Mouse (Mus musculus) retina, postnatal 1 day (tissue): ENCODE results near the gene Mmp27.
A peak's percentile ranks its signal among the peaks of the same experiment; 100 is the strongest.

ENCODE experiments used
- DNase-seq: peaks from one replicate; pipeline ENCODE4 v3.0.0-alpha.2; 2012

The Mmp27 gene

DNA sequence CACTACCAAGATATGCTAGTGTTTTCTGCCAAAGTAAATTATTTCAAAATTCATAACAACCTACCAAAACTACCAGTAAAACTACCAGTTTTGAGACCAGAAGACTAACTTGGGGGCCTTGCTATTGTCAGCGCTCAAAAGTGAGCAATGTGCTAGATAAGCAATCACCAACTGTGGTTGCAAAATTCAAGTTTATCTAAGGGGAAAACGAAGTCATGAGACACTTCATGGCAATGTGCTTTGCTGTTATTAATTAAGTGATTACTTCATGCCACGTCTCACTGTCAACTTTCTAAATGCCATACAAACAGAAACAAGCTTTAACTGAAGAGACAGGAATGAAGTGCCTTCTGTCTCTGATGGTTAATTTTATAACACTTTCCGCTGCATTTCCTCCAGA is at the start of gene Mmp27:
TSS of gene Mmp27 (plus strand) at position 235 of the 400 bp plus-strand sequence.
- DNase-seq: no peak

DNA sequence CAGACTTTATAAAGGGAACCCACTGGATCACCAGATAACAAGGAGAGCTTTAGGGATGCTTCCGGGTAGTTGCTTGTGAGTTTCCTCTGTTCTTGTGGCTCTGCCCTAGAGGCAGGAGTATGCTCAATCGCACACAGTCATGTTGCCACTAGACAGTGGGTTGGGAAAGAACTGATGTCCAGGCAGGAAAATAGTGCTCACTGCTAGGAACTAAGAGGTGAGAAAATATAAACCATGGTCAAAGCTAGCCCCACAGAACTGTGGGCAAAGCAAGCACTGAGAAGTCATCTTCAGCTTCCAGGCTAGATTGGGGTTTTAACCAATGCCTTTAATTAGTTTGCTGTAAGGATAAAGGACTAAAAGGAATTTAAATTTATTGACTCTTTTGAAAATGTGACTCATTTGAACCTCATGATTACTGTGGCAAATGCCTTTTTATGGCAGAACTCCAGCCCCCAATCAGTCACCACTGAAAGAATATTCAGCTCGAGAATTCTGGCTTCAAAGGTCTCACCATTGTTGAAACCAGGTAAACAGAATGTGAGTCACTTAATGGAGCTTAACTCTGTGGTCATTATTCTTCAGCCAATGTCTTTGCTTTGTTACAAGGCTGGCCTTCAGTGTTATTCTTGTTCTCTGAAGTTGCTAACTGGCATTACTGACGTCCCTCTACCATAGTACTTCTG is 44.8 kb upstream of the Mmp27 start:
- no peak for DNase-seq

- DNase-seq: no peak
Observed at GRCm38 (mm10) chr9:7542763-7543162, 28.4 kb upstream of the Mmp27 start.

GRCm38 (mm10) chr9:7544923-7545457 is 26.2 kb upstream of the Mmp27 start:
- no peak for DNase-seq

DNA sequence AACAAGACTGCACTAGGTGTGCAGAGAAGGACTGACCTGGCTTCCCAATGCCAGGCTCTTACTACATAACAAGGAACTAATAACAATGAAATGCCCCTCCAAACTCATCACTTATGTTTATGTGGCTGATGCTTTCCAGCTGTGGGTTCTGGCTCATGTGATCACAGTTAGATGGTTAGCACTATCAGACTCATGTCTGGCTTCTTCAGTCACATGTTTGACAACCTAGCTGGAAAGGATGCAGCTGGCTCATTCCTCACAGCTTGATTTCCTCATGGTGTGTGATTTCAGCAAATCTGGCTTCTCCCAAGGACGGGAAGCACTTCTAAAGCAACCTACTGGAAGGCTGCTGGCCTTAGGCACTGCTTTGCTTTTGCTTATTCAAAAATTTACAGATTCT is 25.7 kb upstream of the Mmp27 start:
- no peak for DNase-seq

GRCm38 (mm10) chr9:7545920-7546319 is 25.3 kb upstream of the Mmp27 start:
- DNase-seq: no peak

- DNase-seq: no peak
Observed at GRCm38 (mm10) chr9:7551943-7552342, 19.3 kb upstream of the Mmp27 start.

GRCm38 (mm10) chr9:7553536-7553935 is 17.7 kb upstream of the Mmp27 start:
- DNase-seq: no peak

GRCm38 (mm10) chr9:7554382-7554781 is 16.8 kb upstream of the Mmp27 start:
- peak; percentile 22 for DNase-seq

DNA sequence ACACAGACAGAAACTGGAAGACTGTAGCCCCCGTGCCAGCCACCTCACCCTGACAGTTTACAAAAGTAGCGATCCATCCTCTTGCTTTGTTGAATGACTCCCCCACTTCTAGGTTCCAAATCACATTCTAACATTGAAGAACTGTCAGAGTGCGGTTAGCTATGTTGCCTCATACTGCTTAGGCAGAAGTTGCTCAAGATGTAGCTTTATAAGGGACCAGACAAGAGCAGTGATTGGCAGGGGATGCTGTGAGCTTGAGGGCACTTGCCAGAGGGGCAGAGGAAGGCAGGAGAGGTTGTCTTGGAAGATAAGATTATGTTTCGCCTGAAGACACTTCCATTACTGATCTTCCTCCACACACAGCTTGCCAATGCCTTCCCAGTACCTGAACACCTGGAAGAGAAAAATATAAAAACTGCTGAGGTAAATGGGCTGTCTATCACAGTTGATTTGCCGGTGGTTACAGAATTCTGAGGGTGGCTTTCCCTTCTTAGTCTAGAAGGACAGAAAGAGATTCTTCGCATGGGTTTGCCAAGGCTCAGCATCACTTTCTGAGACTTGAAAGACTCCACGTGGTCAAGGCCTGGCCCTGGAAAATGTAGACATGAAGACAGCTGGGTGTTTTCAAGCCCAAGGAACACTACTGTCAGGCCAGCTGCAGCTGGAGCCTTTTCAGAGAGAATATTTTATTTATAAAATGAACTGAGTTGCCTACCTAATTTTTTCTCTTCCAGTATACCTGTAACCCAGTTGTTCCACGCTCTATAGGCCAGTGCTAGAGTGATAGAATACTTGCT is 12.8 kb upstream of the Mmp27 start, which contains the start of gene Mmp8:
TSS of gene Mmp8 (plus strand) at position 236 of the 797 bp plus-strand sequence.
- no peak for DNase-seq

- no peak for DNase-seq
Observed at GRCm38 (mm10) chr9:7560026-7560425, 11.2 kb upstream of the Mmp27 start.

- DNase-seq: no peak
Observed at GRCm38 (mm10) chr9:7567376-7567775, 3.8 kb upstream of the Mmp27 start.

DNA sequence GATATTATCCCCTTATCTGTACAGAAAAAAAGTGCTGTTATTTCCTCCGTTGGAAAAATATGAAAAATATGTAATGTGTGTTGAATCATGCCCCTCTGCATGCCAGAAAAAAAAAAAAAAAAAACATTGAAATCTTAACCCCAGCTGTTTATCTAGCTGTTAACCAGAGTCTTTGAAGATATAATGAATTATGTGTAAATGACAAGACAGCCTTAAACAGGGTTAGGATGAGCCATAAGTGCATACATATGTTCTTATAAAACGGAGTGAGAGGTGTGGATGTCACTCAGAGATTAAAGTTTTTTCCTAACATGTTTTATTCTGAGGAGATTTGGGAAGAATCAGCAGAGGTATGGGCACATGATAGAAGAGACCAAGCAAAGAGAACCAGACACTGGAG is 3.3 kb upstream of the Mmp27 start:
- DNase-seq: no peak

DNA sequence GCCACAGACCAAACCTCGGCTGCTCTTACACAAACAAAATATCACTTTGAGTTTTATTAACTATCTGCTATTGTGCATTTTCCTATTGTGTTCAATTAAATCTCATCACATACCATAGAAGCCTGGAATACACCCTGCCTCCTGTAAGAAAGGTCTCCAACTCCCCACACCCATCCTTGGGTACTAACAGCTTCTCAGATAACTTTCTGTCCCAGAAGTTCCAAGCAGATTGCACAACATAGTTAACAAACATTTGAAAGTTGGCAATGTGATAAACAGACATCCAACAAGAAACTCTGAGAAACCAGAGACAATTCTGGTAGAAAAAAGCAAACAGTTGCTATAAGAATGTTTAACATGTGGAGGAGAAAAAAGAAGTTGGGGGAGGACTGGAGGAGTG is 711 bp upstream of the Mmp27 start:
- DNase-seq: no peak

- no peak for DNase-seq
Observed at GRCm38 (mm10) chr9:7572188-7572587, 992 bp downstream of the Mmp27 start.

DNA sequence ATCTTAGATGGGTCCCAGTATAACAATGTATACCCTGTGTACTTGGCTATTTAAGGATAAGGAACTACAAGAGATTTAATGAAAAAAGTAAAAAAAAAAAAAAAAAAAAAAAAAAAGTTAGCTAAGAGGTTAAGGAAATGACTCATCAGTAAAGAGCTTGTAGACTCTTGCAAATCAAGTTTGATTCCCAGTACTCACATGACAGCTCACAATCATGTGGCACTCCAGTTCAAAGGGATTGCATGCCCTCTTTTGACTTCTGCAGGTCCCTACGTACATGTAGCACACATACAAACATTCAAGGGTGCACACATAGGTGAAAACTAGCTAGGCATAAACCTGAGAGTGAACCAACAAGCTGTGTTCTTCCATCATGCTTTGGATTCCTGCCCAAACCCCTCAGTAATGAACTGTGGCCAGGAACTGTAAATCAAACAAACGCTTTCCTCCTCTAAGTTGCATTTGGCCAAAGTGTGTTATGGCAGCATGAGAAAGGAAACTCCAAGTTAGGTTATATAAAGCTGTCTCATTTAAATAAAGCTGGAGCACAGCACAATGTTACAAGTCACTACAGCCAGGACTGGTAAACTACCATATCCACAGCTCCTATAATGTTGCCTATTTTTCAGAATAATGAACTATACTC is 1.6 kb downstream of the Mmp27 start:
- DNase-seq: no peak

- DNase-seq: no peak
Observed at GRCm38 (mm10) chr9:7575526-7575925, 4.3 kb downstream of the Mmp27 start.

- DNase-seq: no peak
Observed at GRCm38 (mm10) chr9:7577371-7577770, 6.2 kb downstream of the Mmp27 start.

- DNase-seq: no peak
Observed at GRCm38 (mm10) chr9:7590063-7590462, 18.9 kb downstream of the Mmp27 start.

DNA sequence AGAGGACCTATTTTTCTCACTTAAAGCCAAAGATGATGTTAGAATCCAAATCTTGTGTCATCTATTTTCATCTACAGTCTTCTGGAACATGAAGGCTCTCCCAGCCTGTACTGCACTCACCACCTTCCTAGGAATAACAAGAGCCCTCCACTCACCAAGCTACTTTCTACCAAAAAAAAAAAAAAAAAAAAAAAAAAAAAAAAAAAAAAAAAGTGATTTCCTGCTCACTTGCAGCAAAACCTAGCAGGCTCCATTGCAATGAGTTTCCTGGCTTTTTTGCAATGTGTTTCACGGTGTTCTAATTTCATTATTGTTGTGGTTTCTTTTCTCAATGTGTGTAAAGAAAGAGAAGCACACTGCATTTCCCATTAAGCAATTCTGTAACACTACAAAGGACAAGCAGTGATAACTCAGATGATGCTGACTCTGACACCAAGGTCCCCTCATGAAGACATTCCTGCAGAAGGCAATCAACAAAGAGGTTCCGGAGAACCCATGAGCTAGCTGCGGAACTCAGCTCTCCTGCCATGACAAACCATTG is 22.1 kb downstream of the Mmp27 start:
- no peak for DNase-seq

DNA sequence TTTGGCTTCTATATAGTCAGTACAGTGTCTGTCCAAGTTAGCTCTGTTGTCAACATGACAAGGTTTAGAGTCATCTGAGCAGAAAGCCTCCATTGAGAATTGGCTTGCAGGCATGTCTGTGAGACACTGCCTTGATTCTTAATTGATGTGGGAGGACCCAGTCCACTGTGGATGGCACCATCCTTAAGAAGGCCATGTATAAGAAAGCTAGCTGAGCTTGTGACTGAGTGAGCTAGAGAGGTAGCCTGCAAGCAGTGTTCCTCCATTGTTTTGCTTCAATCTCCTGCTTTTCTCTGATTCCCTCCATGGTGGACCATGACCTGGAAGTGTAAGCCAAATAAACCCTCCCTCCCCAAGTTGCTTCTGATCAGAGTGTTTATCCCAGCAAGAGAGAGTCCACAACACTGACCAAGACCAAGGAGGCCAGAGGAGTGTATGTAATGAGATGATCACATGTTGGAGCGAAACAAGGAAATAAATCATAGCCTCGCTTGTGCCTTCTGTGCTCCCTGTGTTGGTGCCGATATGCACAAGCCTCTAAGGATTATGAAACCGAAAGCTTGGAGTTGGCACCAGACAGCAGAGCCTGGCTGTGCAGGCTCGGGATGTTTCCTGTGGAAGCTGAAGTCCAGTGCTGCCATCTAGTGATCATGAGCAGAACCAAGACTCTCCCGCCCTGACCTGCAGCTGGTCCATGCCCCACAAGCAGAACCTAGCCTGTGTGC is 23.8 kb downstream of the Mmp27 start:
- DNase-seq: peak; percentile 90

DNA sequence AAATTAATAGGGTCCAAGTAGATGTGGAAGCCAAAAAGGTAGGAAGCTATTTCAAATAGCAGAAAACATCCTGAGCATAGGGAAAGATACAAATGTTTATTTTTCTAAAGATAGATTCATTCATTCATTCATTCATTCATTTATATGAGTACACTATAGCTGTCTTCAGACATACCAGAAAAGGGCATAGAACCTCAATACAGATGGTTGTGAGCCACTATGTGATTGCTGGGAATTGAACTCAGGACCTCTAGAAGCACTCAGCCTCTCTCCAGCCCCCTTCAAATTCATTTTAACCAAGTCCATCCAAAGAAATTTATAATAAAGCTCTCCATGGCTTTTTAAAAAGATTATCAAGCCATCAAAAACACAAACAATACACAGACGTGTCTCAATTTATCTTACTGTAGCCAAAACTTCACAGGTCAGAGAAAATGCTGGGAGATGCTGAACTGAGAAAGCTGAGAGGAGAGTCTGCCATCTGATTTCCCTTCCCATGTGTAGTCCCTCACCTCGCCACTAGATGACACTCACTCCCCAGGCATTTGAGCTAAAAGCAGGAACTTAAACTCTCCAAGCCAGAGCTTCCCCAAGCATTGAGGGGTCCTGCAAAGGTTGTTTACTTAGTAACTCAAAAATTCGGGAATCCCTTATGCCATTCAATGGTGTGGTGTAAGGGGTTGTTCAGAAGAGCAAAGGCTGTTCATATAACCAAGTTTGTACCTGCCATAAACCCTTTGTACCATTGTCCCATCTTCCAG is 32.0 kb downstream of the Mmp27 start:
- DNase-seq: peak; percentile 73
